Mouse (Mus musculus) NIH3T3 (cell line): Measurements from ENCODE around the gene Gm6205.
"Not testable (repeated sequence)": the region's sequence is repeated elsewhere in the genome, so short reads cannot be mapped to it uniquely, and the experiment has no call there.

Experiments used
- DNase-seq: peaks from one replicate; pipeline ENCODE4 v3.0.0-alpha.2; 2012; ENCODE audit warnings: low read depth

Gm6205 gene

DNA sequence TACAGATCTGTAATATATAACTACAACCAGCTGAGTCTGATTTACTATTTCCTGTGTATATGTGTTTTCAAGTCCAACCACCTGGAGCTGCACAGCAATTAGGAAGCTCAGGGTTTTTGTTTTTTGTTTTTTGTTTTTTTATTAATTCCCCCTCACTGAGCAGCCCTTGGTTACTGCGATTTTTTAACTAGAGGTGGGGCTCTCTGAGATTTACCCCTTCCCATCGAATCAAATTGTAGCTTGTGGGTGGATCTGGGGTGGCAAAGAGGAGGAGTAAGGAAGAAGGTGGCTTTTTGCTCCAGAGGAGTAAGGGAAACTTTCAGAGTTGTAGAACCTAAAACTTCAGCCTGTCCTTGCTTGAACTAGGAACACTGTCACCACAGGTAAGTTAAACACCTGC lies at the start of gene Gm6205:
Gene Gm6205, plus strand, starts transcription at position 301 of the 400 bp plus-strand sequence.
- not testable (repeated sequence) for DNase-seq

- not testable (repeated sequence) for DNase-seq
Observed at GRCm38 (mm10) chr5:94616242-94616641, 31.9 kb upstream of the Gm6205 start, which contains the start of gene Gm3147. Gm3147 (minus strand) TSS chr5:94616342.

- not testable (repeated sequence) for DNase-seq
Observed at GRCm38 (mm10) chr5:94623679-94624078, 24.5 kb upstream of the Gm6205 start, which contains the start of gene Gm6509. Gm6509 (plus strand) TSS chr5:94623979.
